Mouse (Mus musculus): ENCODE measurements around the gene Flywch2.

The Flywch2 gene

DNA sequence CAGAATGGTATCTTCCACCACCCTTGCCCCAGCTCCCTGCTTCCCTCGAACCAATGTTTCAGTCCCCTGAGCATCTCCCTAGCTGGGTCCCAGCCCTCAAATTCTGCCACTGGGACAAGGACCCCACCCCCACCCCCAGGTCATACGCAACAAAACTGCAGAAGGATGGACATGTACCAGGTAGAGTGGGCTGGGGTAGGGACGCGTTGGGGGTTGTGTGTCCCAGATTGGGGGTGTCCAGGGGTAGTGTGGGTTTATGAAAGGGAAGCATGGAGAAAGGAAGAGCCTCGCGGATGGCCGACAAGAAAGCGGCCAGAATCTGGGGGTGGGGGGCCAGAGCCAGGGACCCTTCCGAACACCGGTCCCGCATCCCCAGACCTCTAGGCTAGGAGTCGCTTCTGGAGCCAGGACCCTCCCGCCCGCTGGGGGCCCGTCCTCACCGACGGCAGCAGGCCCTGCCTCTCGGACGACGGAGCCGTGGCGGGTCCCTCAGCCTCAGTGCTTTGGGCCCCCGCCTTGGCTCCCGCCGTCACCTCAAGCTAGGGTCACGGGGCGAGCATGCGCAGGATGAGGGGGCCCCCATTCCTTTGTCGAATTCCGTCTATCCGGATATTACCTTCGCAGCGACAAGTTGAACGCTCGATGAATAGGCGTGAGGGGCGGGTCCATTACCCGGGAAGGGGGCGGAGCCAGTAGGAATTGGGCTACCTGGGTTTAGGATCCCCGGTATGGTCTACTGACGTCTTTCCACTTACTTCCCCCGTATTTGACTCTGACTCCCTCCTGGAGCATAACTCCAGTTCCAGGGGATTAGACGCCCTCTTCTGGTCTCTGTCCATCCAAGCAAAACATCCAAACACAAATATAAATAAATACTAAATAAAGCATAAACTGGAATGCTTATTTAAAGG, at the start of gene Flywch2:
Gene Flywch2 (minus strand): TSS at position 521 of the 911 bp plus-strand sequence.
- DNase-seq (ENCODE audit: low read depth, low spot score) = peak; percentile 80

DNA sequence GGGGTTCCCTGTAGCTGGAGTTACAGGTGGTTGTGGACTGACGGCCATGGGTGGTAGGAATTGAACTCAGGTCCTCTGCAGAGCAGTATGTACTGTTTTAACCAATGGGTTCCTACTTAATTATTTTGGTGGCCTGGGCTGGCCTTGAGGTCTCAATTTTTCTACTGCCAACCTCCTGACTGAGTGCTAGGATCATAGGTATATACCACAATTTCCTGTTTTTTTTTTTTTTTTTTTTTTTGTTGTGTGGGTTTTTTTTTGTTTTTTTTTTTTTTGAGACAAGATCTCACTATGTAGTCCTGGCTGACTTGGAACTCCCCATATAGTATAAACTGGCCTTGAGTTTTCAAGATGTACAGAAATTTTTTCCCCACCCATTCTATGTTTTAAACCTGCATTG, 45.3 kb upstream of the Flywch2 start:
- no peak for DNase-seq (ENCODE audit: low read depth, low spot score)

DNA sequence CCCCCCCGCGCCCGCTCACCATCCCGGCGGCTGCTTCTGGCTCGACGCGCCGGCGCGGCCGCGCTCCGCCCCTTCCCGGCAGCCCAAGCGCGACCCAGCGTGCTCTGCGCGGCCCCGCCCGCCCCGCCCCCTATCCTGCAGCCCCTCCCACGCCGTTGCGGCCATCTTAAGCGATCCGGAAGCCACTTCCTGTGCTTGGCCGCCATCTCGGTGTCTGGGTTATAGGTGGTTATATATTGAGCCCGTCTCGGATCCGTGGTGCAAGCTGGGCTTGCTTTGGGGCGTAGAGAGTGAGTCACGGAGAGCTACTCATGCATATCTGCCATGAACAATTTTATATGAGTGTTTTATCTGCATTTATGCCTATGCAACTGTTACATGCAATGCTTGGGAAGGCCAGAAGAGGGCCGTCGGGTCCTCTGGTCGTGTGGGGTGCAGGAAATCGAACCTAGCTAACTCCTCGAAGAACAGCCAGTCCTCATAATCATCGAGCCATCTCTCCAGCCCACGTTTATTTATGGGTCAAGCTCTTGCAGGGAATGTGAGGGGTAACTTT, 43.3 kb upstream of the Flywch2 start, which contains the start of gene Elob:
Gene Elob (minus strand): TSS at position 73 of the 556 bp plus-strand sequence.
- DNase-seq (ENCODE audit: low read depth, low spot score) = peak; percentile 72

DNA sequence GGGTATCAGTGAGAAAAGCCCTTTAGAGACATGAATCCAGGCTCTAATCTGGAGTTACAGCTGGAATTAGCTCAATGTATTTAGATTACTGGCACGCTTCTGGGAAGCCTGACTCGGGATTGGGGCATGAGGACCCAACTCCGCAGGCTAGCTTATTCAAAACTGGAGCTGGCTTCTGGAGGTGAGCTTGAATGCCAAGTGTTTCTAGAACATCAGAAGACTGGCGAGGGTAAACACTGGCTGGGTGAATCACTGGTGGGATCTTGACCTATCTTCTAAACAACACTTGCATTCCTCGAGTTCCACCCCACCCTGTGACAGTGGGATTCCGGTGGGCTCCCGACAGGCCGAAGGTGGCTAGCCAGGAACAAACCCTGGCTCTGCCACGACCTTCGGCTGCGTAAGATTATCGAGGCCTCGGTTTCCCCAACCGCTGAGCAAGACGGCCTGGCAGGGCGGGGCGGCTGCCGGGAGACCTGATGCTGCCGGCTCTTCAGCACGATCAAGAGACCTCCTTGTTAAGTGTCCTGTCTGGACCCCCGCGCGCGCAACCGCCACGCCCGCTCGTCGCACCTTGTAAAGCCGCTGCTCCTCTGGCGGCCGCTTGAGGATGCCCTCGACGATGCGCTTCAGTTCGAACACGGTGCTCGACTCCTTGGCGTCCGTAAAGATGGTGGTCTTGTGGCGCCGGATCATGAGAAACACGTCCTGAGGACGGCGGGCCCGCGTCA, 42.6 kb upstream of the Flywch2 start:
- DNase-seq (ENCODE audit: low read depth, low spot score) = no peak

DNA sequence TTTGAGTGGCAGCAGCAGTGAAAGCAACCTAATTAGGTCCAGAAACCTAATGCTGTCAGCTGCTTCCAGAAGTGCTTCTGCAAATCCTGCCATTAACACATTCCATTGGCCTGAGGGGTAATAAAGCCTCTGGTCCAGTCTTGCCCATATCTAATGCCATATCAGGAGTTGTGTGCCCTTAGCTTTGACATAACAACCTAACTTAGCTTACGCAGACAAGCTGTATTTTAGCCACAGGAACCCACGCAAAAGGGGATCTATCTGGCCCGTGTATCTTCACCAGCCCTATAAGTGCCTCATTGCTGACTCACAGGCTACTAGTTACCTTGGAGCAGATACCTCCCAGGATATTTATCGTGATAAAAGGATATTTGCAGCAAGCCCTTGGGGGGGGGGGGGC, 39.7 kb upstream of the Flywch2 start:
- DNase-seq (ENCODE audit: low read depth, low spot score) = no peak

DNA sequence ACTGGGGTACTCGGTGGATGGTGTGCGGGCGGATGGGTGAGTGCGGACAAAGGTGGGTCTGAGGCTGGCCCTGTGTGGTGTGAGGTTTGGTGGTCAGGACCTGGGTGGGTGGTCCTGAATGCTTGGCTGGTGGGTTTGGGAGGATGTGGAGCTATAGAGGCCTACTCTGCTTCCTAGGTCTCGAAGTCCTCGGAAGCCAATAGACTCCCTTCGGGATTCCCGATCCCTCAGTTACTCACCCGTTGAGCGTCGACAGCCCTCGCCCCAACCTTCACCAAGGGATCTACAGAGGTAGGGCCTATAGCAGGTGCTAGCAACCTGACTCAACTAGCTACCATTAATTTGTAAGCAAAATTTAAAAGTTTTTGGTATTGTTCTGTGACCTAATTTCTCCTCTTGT, 37.7 kb upstream of the Flywch2 start:
- no peak for DNase-seq (ENCODE audit: low read depth, low spot score)

GRCm38 (mm10) chr17:23823018-23823417, 37.1 kb upstream of the Flywch2 start:
- no peak for DNase-seq (ENCODE audit: low read depth, low spot score)

DNA sequence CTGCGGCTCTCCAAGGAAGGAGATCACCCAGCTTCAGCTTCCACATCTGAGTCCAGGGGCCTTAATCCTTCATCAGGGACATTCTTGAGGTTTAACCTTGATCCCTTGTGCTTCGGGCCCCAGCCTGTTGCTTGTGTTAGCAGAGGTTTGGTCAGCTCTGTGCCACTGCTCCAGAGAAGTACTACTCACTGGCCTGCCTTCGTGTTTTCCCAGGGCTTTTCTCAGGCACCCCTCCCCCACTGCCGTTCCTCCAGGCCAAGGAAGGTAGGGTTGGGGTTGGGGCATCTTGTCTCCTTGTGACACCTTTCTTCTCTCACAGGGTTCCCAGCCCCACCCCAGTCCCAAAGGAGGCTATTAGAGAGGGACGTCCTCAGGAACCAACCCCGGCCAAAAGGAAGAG, 36.2 kb upstream of the Flywch2 start:
- DNase-seq (ENCODE audit: low read depth, low spot score) = no peak

- no peak for DNase-seq (ENCODE audit: low read depth, low spot score)
Measured at GRCm38 (mm10) chr17:23820731-23821130, 34.9 kb upstream of the Flywch2 start.

GRCm38 (mm10) chr17:23819235-23819634, 33.4 kb upstream of the Flywch2 start:
- no peak for DNase-seq (ENCODE audit: low read depth, low spot score)

GRCm38 (mm10) chr17:23818579-23818978, 32.7 kb upstream of the Flywch2 start:
- DNase-seq (ENCODE audit: low read depth, low spot score) = no peak

DNA sequence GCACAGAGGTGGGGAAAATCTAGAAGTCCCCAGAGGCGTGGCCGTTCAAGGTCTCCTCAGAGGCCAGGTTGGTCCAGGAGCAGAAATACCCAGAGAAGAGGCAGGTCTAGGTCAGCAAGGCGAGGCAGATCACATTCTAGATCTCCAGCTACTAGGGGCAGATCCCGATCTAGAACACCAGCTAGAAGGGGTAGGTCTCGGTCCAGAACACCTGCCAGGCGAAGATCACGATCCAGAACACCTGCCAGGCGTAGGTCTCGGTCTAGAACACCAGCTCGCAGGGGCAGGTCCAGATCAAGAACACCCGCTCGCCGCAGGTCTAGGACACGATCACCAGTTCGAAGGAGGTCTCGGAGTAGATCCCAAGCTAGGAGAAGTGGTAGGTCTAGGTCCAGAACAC, 29.8 kb upstream of the Flywch2 start:
- DNase-seq (ENCODE audit: low read depth, low spot score) = no peak

GRCm38 (mm10) chr17:23807918-23808317, 22.0 kb upstream of the Flywch2 start:
- no peak for DNase-seq (ENCODE audit: low read depth, low spot score)

- DNase-seq (ENCODE audit: low read depth, low spot score) = no peak
Measured at GRCm38 (mm10) chr17:23806867-23807266, 21.0 kb upstream of the Flywch2 start.

GRCm38 (mm10) chr17:23804426-23805085, 18.7 kb upstream of the Flywch2 start:
- no peak for DNase-seq (ENCODE audit: low read depth, low spot score)

DNA sequence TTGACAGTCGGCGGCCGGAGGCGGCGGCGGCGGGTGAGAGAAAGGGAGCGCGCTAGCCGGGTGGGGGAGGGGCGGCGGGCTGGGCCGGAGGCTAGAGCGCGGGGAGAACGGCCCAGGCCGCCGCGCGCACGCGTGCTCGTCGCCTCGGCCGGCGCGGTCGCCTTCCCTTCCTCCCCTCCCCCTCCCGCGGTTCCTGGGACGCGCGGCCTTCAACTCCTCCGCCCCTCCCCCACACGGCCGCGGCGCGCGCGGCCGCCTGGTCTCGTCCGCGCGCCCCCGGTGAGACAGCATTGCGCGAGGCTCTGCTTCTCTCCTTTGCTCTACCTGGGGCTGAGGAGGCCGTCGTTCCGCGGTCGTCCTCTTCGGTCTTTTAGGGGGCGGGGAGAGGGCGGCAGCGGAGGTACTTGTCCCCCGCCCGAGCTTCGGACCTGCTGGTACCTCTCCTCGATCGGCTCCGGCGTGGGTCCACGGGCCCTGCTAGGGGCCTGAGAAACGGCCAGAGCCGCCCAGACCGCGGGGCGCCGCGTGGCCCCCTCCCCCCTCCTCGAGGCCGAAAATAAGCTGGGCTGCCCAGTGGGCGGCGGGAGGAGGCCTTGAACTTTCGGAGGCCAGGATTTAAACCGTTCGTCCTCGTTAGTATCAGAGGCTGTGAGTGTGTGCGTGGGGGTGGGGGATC, 17.6 kb upstream of the Flywch2 start:
- DNase-seq (ENCODE audit: low read depth, low spot score) = peak; percentile 86

GRCm38 (mm10) chr17:23802746-23803365, 17.0 kb upstream of the Flywch2 start:
- peak; percentile 96 for DNase-seq (ENCODE audit: low read depth, low spot score)

- DNase-seq (ENCODE audit: low read depth, low spot score) = no peak
Measured at GRCm38 (mm10) chr17:23801627-23802026, 15.7 kb upstream of the Flywch2 start.

DNA sequence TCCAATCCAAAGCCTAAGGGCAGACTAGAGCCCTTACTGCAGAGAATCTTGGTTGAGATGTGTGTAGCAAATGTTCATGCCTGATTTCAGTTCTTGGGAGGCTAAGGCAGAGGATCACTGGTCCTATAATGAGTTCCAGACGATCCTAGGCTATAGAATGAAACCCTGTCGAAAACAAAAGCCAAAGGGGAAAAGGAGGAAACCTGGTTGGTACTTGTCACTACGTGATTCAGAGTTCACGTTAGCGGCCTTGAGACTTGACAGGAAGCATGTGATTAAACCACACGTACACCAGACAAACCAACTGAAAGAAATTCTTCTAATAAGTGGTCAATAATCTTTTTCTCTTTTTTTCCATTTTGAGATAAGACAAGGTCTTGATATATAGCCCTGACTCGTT, 11.4 kb upstream of the Flywch2 start:
- DNase-seq (ENCODE audit: low read depth, low spot score) = no peak

- DNase-seq (ENCODE audit: low read depth, low spot score) = no peak
Measured at GRCm38 (mm10) chr17:23795323-23795722, 9.4 kb upstream of the Flywch2 start.

GRCm38 (mm10) chr17:23791079-23791357, 5.1 kb upstream of the Flywch2 start:
- no peak for DNase-seq (ENCODE audit: low read depth, low spot score)

Measured in embryo, embryonic 11.5 days (tissue).